Mouse (Mus musculus): ENCODE results near the gene 9430038I01Rik. TPM values are rescaled to one million over a fixed set of nuclear protein-coding genes. Genes with fewer than 3 reads are reported as not detected.

The 9430038I01Rik gene
- total RNA-seq (2023), result 12.5 TPM

GRCm38 (mm10) chr7:137410337-137411197, at the start of gene 9430038I01Rik:
Gene 9430038I01Rik, minus strand, starts transcription at chr7:137410762.

DNA sequence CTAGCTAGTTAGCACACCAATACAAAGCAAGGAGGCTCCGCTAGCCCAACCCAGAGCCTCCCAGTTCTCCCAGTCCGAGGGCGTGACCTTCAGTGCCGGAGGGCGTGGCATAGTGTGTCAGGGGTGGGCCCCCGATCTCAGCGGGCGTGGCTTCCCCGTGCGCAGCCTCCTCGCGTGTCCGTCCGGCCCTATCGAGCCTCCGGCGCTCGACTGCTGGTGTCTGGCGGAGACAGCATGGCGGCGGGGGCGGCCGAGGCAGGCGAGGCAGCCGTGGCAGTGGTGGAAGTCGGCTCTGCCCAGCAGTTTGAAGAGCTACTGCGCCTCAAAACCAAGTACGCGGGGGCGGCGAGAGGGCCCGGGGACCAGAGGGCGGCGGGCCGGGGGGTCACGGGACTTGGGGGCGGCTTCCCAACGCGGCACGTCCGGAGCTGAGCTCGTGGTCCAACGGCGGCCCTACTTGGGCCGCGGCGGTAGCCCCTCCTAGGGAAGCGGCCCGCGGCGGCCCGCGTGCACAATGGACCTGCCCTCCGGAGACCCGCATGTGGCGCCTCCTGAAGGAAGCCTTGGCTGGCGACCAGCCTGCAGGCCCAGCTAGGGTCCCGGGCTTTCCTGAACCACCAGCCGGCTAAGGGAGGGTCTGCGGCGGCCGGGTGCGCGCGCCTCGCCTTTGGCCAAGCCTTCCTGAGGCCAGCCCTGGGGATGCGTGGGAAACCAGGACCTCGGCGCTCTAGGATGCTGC, 27.0 kb upstream of the 9430038I01Rik start, which contains the start of gene Glrx3:
TSS of gene Glrx3 (plus strand) at position 175 of the 739 bp plus-strand sequence.

Other genes starting within 250 kb of the 9430038I01Rik start
- not detected for gene Ebf3, start 96.3 kb downstream of the 9430038I01Rik start, total RNA-seq (2023)
- gene Glrx3, start 26.9 kb upstream of the 9430038I01Rik start, total RNA-seq (2023), result 54.0 TPM